Mouse (Mus musculus) CH12.LX (cell line): ENCODE data around the gene Spryd3. TPM values are rescaled to one million over a fixed set of nuclear protein-coding genes. Genes with fewer than 3 reads are reported as not detected.

Experiments used
- DNase-seq: peaks from one replicate; pipeline ENCODE4 v3.0.0-alpha.2; 2013; ENCODE audit errors: extremely low read depth
- H3K27ac ChIP-seq: 2 replicates; pipeline ENCODE4 v1.5.1; 2012; ENCODE audit warnings: low read depth, mild to moderate bottlenecking, control low read depth, moderate library complexity; ENCODE audit not compliant: insufficient read depth
- H3K27me3 ChIP-seq: replicated peaks from 2 replicates; pipeline ENCODE3; 2012; ENCODE audit warnings: inconsistent platforms
- H3K36me3 ChIP-seq, 2 experiments: replicated peaks in 1 of 2; 2 replicates each; pipeline versions ENCODE3 to v1.6.1; 2012; ENCODE audit warnings: inconsistent platforms in 1 of 2, low read length in 1 of 2, mild to moderate bottlenecking in 1 of 2, mixed read lengths in 1 of 2, moderate library complexity in 1 of 2; ENCODE audit not compliant: control insufficient read depth in 1 of 2, insufficient read depth in 1 of 2
- H3K4me1 ChIP-seq, 2 experiments: 2 replicates each; pipeline ENCODE4 v1.6.1; 2012; ENCODE audit warnings: inconsistent platforms in 1 of 2, moderate library complexity in 1 of 2; ENCODE audit not compliant: insufficient read depth in 2 of 2, control insufficient read depth in 1 of 2
- H3K4me2 ChIP-seq: 2 replicates; pipeline ENCODE4 v1.6.1; 2012; ENCODE audit warnings: low read depth, mild to moderate bottlenecking, control low read depth; ENCODE audit not compliant: poor library complexity, insufficient read depth, severe bottlenecking
- H3K4me3 ChIP-seq, 3 experiments: fragments of 150-350 bp in 1 of 3; sonication (generic) in 1 of 3; replicated peaks in 1 of 3; 2 replicates each; pipeline versions ENCODE3 to v1.5.1; 2011 to 2012; ENCODE audit warnings: low read depth in 2 of 3, low read length in 2 of 3, mild to moderate bottlenecking in 2 of 3, moderate library complexity in 2 of 3, control low read depth in 1 of 3, improper control_type of control experiment in 1 of 3, inconsistent platforms in 1 of 3, mixed read lengths in 1 of 3; ENCODE audit not compliant: poor library complexity in 1 of 3
- H3K79me2 ChIP-seq: replicated peaks from 2 replicates; pipeline ENCODE4 v1.6.1; 2012; ENCODE audit warnings: mild to moderate bottlenecking, moderate library complexity; ENCODE audit not compliant: control insufficient read depth, poor library complexity, insufficient read depth, severe bottlenecking; ENCODE audit errors: extremely low read depth
- H3K9ac ChIP-seq: 2 replicates; pipeline ENCODE4 v1.6.1; 2012; ENCODE audit warnings: low read depth, mild to moderate bottlenecking, control low read depth, moderate library complexity; ENCODE audit not compliant: insufficient read depth
- H3K9me3 ChIP-seq: replicated peaks from 2 replicates; pipeline ENCODE3; 2012; ENCODE audit warnings: low read length, inconsistent platforms, mixed read lengths
- BHLHE40 ChIP-seq: IDR thresholded peaks from 2 replicates; pipeline ENCODE4 v1.6.1; 2011; ENCODE audit warnings: mild to moderate bottlenecking, low read depth, low read length, improper control_type of control experiment
- CHD1 ChIP-seq: IDR thresholded peaks from 2 replicates; pipeline ENCODE4 v1.6.1; 2012; ENCODE audit warnings: low read depth, low read length, improper control_type of control experiment, inconsistent platforms
- CHD2 ChIP-seq: IDR thresholded peaks from 2 replicates; pipeline ENCODE4 v1.6.1; 2011; ENCODE audit warnings: low read length, improper control_type of control experiment
- CTCF ChIP-seq, 2 experiments: IDR thresholded peaks in 1 of 2; conservative IDR thresholded peaks in 1 of 2; 2 replicates each; pipeline ENCODE4 v1.5.1; 2011 to 2012; ENCODE audit warnings: low read depth in 2 of 2, low read length in 2 of 2, improper control_type of control experiment in 1 of 2, inconsistent platforms in 1 of 2, mild to moderate bottlenecking in 1 of 2, moderate library complexity in 1 of 2
- E2F4 ChIP-seq: IDR thresholded peaks from 2 replicates; pipeline ENCODE4 v1.6.1; 2011; ENCODE audit warnings: low read depth, low read length, improper control_type of control experiment; ENCODE audit not compliant: insufficient replicate concordance
- ELF1 ChIP-seq: IDR thresholded peaks from 2 replicates; pipeline ENCODE4 v1.6.1; 2014; ENCODE audit warnings: low read depth, mild to moderate bottlenecking, inconsistent platforms, low read length, improper control_type of control experiment
- EP300 ChIP-seq: IDR thresholded peaks from 2 replicates; pipeline ENCODE4 v1.6.1; 2011; ENCODE audit warnings: low read length, improper control_type of control experiment
- ETS1 ChIP-seq: conservative IDR thresholded peaks from 2 replicates; pipeline ENCODE4 v1.6.1; 2012; ENCODE audit warnings: low read depth, mild to moderate bottlenecking, inconsistent platforms, low read length, improper control_type of control experiment, moderate library complexity
- GABPA ChIP-seq: IDR thresholded peaks from 2 replicates; pipeline ENCODE4 v1.6.1; 2012; ENCODE audit warnings: low read depth, low read length, improper control_type of control experiment, inconsistent platforms; ENCODE audit not compliant: insufficient replicate concordance
- HCFC1 ChIP-seq: IDR thresholded peaks from 2 replicates; pipeline ENCODE4 v1.6.1; 2012; ENCODE audit warnings: low read depth, mild to moderate bottlenecking, inconsistent platforms, low read length, improper control_type of control experiment
- IRF4 ChIP-seq: IDR thresholded peaks from 2 replicates; pipeline ENCODE4 v1.6.1; 2014; ENCODE audit warnings: low read depth, mild to moderate bottlenecking, inconsistent platforms, low read length, improper control_type of control experiment
- JUN ChIP-seq: IDR thresholded peaks from 2 replicates; pipeline ENCODE4 v1.6.1; 2011; ENCODE audit warnings: low read depth, mild to moderate bottlenecking, low read length, improper control_type of control experiment, moderate library complexity; ENCODE audit not compliant: insufficient read depth
- JUND ChIP-seq: conservative IDR thresholded peaks from 2 replicates; pipeline ENCODE4 v1.6.1; 2011; ENCODE audit warnings: low read depth, low read length, improper control_type of control experiment
- KAT2A ChIP-seq: IDR thresholded peaks from 2 replicates; pipeline ENCODE4 v1.6.1; 2012; ENCODE audit warnings: low read length, improper control_type of control experiment, inconsistent platforms; ENCODE audit not compliant: insufficient replicate concordance
- MAFK ChIP-seq: IDR thresholded peaks from 2 replicates; pipeline ENCODE4 v1.6.1; 2011; ENCODE audit warnings: low read length, improper control_type of control experiment; ENCODE audit not compliant: insufficient replicate concordance
- MAX ChIP-seq: IDR thresholded peaks from 2 replicates; pipeline ENCODE4 v1.6.1; 2011; ENCODE audit warnings: low read length, improper control_type of control experiment
- MAZ ChIP-seq: IDR thresholded peaks from 2 replicates; pipeline ENCODE4 v1.6.1; 2012; ENCODE audit warnings: low read depth, mild to moderate bottlenecking, inconsistent platforms, low read length, improper control_type of control experiment, moderate library complexity
- MEF2A ChIP-seq: IDR thresholded peaks from 2 replicates; pipeline ENCODE4 v1.6.1; 2014; ENCODE audit warnings: low read depth, mild to moderate bottlenecking, inconsistent platforms, low read length, improper control_type of control experiment, borderline replicate concordance
- MXI1 ChIP-seq: IDR thresholded peaks from 2 replicates; pipeline ENCODE4 v1.6.1; 2011; ENCODE audit warnings: mild to moderate bottlenecking, low read depth, low read length, improper control_type of control experiment
- MYC ChIP-seq: IDR thresholded peaks from 2 replicates; pipeline ENCODE4 v1.6.1; 2011; ENCODE audit warnings: low read depth, mild to moderate bottlenecking, improper control_type of control experiment, low read length
- NELFE ChIP-seq: IDR thresholded peaks from 2 replicates; pipeline ENCODE4 v1.6.1; 2011; ENCODE audit warnings: low read depth, low read length, improper control_type of control experiment
- NRF1 ChIP-seq: IDR thresholded peaks from 2 replicates; pipeline ENCODE4 v1.6.1; 2014; ENCODE audit warnings: low read depth, mild to moderate bottlenecking, inconsistent platforms, low read length, improper control_type of control experiment, moderate library complexity
- PAX5 ChIP-seq: IDR thresholded peaks from 2 replicates; pipeline ENCODE4 v1.6.1; 2012; ENCODE audit warnings: low read length, inconsistent platforms, mixed read lengths
- POLR2A ChIP-seq: IDR thresholded peaks from 2 replicates; pipeline ENCODE4 v1.6.1; 2011; ENCODE audit warnings: low read depth, mild to moderate bottlenecking, improper control_type of control experiment, low read length
- POLR2AphosphoS2 ChIP-seq: IDR thresholded peaks from 2 replicates; pipeline ENCODE4 v1.6.1; 2011; ENCODE audit warnings: low read depth, low read length, improper control_type of control experiment
- RAD21 ChIP-seq: IDR thresholded peaks from 2 replicates; pipeline ENCODE4 v1.6.1; 2011; ENCODE audit warnings: low read depth, mild to moderate bottlenecking, low read length, improper control_type of control experiment, moderate library complexity
- RCOR1 ChIP-seq: conservative IDR thresholded peaks from 2 replicates; pipeline ENCODE4 v1.6.1; 2012; ENCODE audit warnings: low read depth, mild to moderate bottlenecking, inconsistent platforms, low read length, improper control_type of control experiment
- SIN3A ChIP-seq: IDR thresholded peaks from 2 replicates; pipeline ENCODE4 v1.6.1; 2012; ENCODE audit warnings: low read length, improper control_type of control experiment, inconsistent platforms
- SMC3 ChIP-seq: IDR thresholded peaks from 2 replicates; pipeline ENCODE4 v1.6.1; 2011; ENCODE audit warnings: low read depth, low read length, improper control_type of control experiment
- TBP ChIP-seq: conservative IDR thresholded peaks from 2 replicates; pipeline ENCODE4 v1.6.1; 2011; ENCODE audit warnings: low read depth, low read length, improper control_type of control experiment
- TCF12 ChIP-seq: IDR thresholded peaks from 2 replicates; pipeline ENCODE4 v1.6.1; 2014; ENCODE audit warnings: low read depth, mild to moderate bottlenecking, inconsistent platforms, low read length, improper control_type of control experiment
- UBTF ChIP-seq: IDR thresholded peaks from 2 replicates; pipeline ENCODE4 v1.6.1; 2012; ENCODE audit warnings: low read depth, mild to moderate bottlenecking, inconsistent platforms, low read length, improper control_type of control experiment, moderate library complexity
- USF1 ChIP-seq: IDR thresholded peaks from 2 replicates; pipeline ENCODE4 v1.6.1; 2014; ENCODE audit warnings: low read depth, mild to moderate bottlenecking, inconsistent platforms, low read length, improper control_type of control experiment
- USF2 ChIP-seq: conservative IDR thresholded peaks from 2 replicates; pipeline ENCODE4 v1.6.1; 2011; ENCODE audit warnings: low read depth, low read length, improper control_type of control experiment
- ZC3H11A ChIP-seq: IDR thresholded peaks from 2 replicates; pipeline ENCODE4 v1.6.1; 2012; ENCODE audit warnings: low read depth, mild to moderate bottlenecking, inconsistent platforms, low read length, improper control_type of control experiment
- ZKSCAN1 ChIP-seq: IDR thresholded peaks from 2 replicates; pipeline ENCODE4 v1.6.1; 2012; ENCODE audit warnings: low read depth, inconsistent platforms, low read length, improper control_type of control experiment, borderline replicate concordance
- ZMIZ1 ChIP-seq: IDR thresholded peaks from 2 replicates; pipeline ENCODE4 v1.6.1; 2012; ENCODE audit warnings: low read depth, mild to moderate bottlenecking, inconsistent platforms, low read length, improper control_type of control experiment
- ZNF384 ChIP-seq: IDR thresholded peaks from 2 replicates; pipeline ENCODE4 v1.6.1; 2012; ENCODE audit warnings: low read depth, low read length, improper control_type of control experiment, inconsistent platforms
- dilution Hi-C: fragments of 300-500 bp; cut with MboI; formaldehyde crosslinking; loops from 2 replicates; pipeline ENCODE4 v1.14.3; 2020; ENCODE audit warnings: low sequenced_read_pairs; ENCODE audit not compliant: extremely low pct_unique_long_range_greater_than_20kb, extremely low pct_ligation_motif_present
- in situ Hi-C: fragments of 300-500 bp; cut with MboI; formaldehyde crosslinking; loops from 3 replicates; pipeline ENCODE4 v1.14.3; 2019; ENCODE audit warnings: low sequenced_read_pairs, low pct_ligation_motif_present, low pct_unique_long_range_greater_than_20kb, mixed read lengths
- polyA plus RNA-seq: library from polyadenylated mRNA; unstranded; fragments of >175 nt; gene quantifications from 2 replicates; pipeline ENCODE4 v1.2.1, GENCODE M21; 2012; ENCODE audit warnings: low read depth; ENCODE audit not compliant: insufficient read length
- total RNA-seq, 2 experiments: library from RNA; depleted of rRNA; stranded (reverse); fragments of 300-350 nt in 1 of 2; fragments of >200 nt in 1 of 2; gene quantifications; 2 replicates each; pipeline ENCODE4 v1.2.3; 2012 to 2014

Gene Spryd3
- total and polyA plus RNA-seq, 3 experiments = 21.5 to 25.7 (median 21.6) TPM

- H3K4me1 ChIP-seq = peaks cover 0 to 4% of the 10 kb centered on the region in 2 experiments; a peak in 2 of 4 replicates
- in situ Hi-C loops = no loop called here
- no peak overlapping the region for H3K27ac ChIP-seq
- TF ChIP-seq USF2 = no peak; the same call in 1 of the 2 replicates
- no peak for TF ChIP-seq POLR2AphosphoS2
- TF ChIP-seq ZC3H11A = peak; percentile 86
- peak; percentile 29; the same call in 1 of the 2 replicates for TF ChIP-seq IRF4
- no peak for TF ChIP-seq HCFC1
- no peak for TF ChIP-seq JUND
- no peak for TF ChIP-seq TCF12
- TF ChIP-seq ZNF384 = no peak
- peak; percentile 96 for TF ChIP-seq SMC3
- no peak for TF ChIP-seq CHD1
- TF ChIP-seq MAFK = no peak
- no peak for TF ChIP-seq ZKSCAN1
- TF ChIP-seq PAX5 = no peak
- TF ChIP-seq CTCF (conservative IDR thresholded peaks at IDR 0.05 in 1 of 2, IDR thresholded peaks at IDR 0.05 in 1 of 2; ENCODE audit: low read depth in 2 of 2, low read length in 2 of 2) = peak; percentile 97 to 98
- TF ChIP-seq MYC = no peak
- no peak for TF ChIP-seq MXI1
- TF ChIP-seq MAZ = no peak
- no peak for TF ChIP-seq TBP
- TF ChIP-seq RCOR1 = no peak
- no peak for TF ChIP-seq GABPA
- TF ChIP-seq EP300 = no peak
- no peak for TF ChIP-seq NRF1
- no peak for TF ChIP-seq E2F4
- no peak for TF ChIP-seq NELFE
- no peak for TF ChIP-seq MEF2A
- TF ChIP-seq CHD2 = no peak
- TF ChIP-seq MAX = no peak
- no peak for TF ChIP-seq SIN3A
- TF ChIP-seq UBTF = no peak
- peak; percentile 65 for TF ChIP-seq ELF1
- peak; percentile 95 for TF ChIP-seq RAD21
- TF ChIP-seq BHLHE40 = no peak
- no peak for TF ChIP-seq POLR2A
- TF ChIP-seq JUN = no peak
- TF ChIP-seq ZMIZ1 = no peak
- no peak for TF ChIP-seq KAT2A
- TF ChIP-seq USF1 = no peak
- TF ChIP-seq ETS1 = no peak
- no peaks in the 10 kb centered on the region for H3K79me2 ChIP-seq
- H3K4me3 ChIP-seq = no peak overlapping the region
- peak; percentile 83 for DNase-seq
- no peaks in the 10 kb centered on the region for H3K27me3 ChIP-seq
- peaks cover 0 to 4% of the 10 kb centered on the region in 2 experiments for H3K36me3 ChIP-seq
- H3K9me3 ChIP-seq = no peaks in the 10 kb centered on the region
- dilution Hi-C loops = no loop called here
- H3K9ac ChIP-seq = no peak overlapping the region
- no peak overlapping the region for H3K4me2 ChIP-seq
These were observed 42.2 kb upstream of the Spryd3 start for GRCm38 (mm10) chr15:102178279-102178678.
